Mouse (Mus musculus) midbrain, embryonic 16.5 days (tissue): ENCODE measurements around the gene Sept10. TPM values are rescaled to one million over a fixed set of nuclear protein-coding genes. Genes with fewer than 3 reads are reported as not detected.

Source experiments
- ATAC-seq: fragments of 200-750 bp; cut with Nextera tagmentation; 2 replicates; pipeline ENCODE4 v1.8.0; 2017; ENCODE audit warnings: moderate TSS enrichment
- H3K27ac ChIP-seq: fragments of 300-500 bp; sonication (generic); 2 replicates; pipeline ENCODE4 v1.5.1; 2014; ENCODE audit warnings: mild to moderate bottlenecking, low read length, mixed read lengths
- H3K27me3 ChIP-seq: fragments of 300-500 bp; sonication (generic); 2 replicates; pipeline ENCODE4 v1.6.1; 2014; ENCODE audit warnings: low read depth, low read length, mixed read lengths; ENCODE audit not compliant: control insufficient read depth, insufficient read depth
- H3K36me3 ChIP-seq: fragments of 300-500 bp; sonication (generic); 2 replicates; pipeline ENCODE4 v1.6.1; 2014; ENCODE audit warnings: mild to moderate bottlenecking, low read length, moderate library complexity, mixed read lengths; ENCODE audit not compliant: control insufficient read depth, insufficient read depth
- H3K4me1 ChIP-seq: fragments of 300-500 bp; sonication (generic); 2 replicates; pipeline ENCODE4 v1.6.1; 2014; ENCODE audit warnings: mild to moderate bottlenecking, low read length, mixed read lengths; ENCODE audit not compliant: control insufficient read depth, insufficient read depth
- H3K4me2 ChIP-seq: fragments of 300-500 bp; sonication (generic); 2 replicates; pipeline ENCODE4 v1.6.1; 2014; ENCODE audit warnings: mild to moderate bottlenecking, low read length, mixed read lengths
- H3K4me3 ChIP-seq: fragments of 300-500 bp; sonication (generic); 2 replicates; pipeline ENCODE4 v1.5.1; 2014; ENCODE audit warnings: low read depth, mild to moderate bottlenecking, low read length, moderate library complexity, mixed read lengths
- H3K9ac ChIP-seq: fragments of 300-500 bp; sonication (generic); 2 replicates; pipeline ENCODE4 v1.6.1; 2014; ENCODE audit warnings: low read depth, low read length, mixed read lengths
- H3K9me3 ChIP-seq: fragments of 300-500 bp; sonication (generic); replicated peaks from 2 replicates; pipeline ENCODE4 v1.6.1; 2014; ENCODE audit warnings: mild to moderate bottlenecking, low read length, mixed read lengths; ENCODE audit not compliant: control insufficient read depth, poor library complexity, severe bottlenecking
- WGBS: fragments of 180-500 bp; shearing (Covaris S2); extraction: QIAGEN DNeasy Blood & Tissue Kit; methylation state at CpG from one replicate; pipeline ENCODE4 v1.1.7; 2014; 5-methylcytosine and 5-hydroxymethylcytosine counted together
- polyA plus RNA-seq: library from polyadenylated mRNA; unstranded; fragments of >200 nt; fragmentation: Nextera tagmentation; extraction: Ambion mirVana; gene quantifications from 2 replicates; pipeline ENCODE4 v1.2.1, GENCODE M21; 2015

The Sept10 gene
- polyA plus RNA-seq, 1 experiment from 2014 or later = 10.4 TPM

GRCm38 (mm10) chr10:59220824-59221472 is 699 bp downstream of the Sept10 start:
- Histone ChIP-seq H3K36me3 (no peaks in the 10 kb centered on the region), H3K9me3 (no peaks in the 10 kb centered on the region), H3K9ac (peak overlapping the region; percentile 90), H3K27ac (peak overlapping the region; percentile 96), H3K4me2 (peak overlapping the region; percentile 66), H3K27me3 (no peaks in the 10 kb centered on the region), H3K4me1 (peaks cover 23% of the 10 kb centered on the region), H3K4me3 (peak overlapping the region; percentile 90)
- WGBS = 2% methylated on average over 39 of the region's 39 CpGs
- ATAC-seq = no peak

- Histone ChIP-seq H3K27me3 (no peaks in the 10 kb centered on the region), H3K9me3 (no peaks in the 10 kb centered on the region), H3K4me1 (no peaks in the 10 kb centered on the region), H3K36me3 (no peaks in the 10 kb centered on the region), H3K4me2 (no peak overlapping the region), H3K27ac (no peak overlapping the region), H3K4me3 (no peak overlapping the region), H3K9ac (no peak overlapping the region)
- ATAC-seq = no peak
Observed at GRCm38 (mm10) chr10:59200011-59200410, 21.6 kb downstream of the Sept10 start.

GRCm38 (mm10) chr10:59196763-59197162 is 24.9 kb downstream of the Sept10 start:
- Histone ChIP-seq H3K27me3 (no peaks in the 10 kb centered on the region), H3K4me3 (no peak overlapping the region), H3K9ac (no peak overlapping the region), H3K4me1 (no peaks in the 10 kb centered on the region), H3K4me2 (no peak overlapping the region), H3K36me3 (no peaks in the 10 kb centered on the region), H3K9me3 (no peaks in the 10 kb centered on the region), H3K27ac (no peak overlapping the region)
- 98% methylated on average over 3 of the region's 3 CpGs for WGBS
- no peak for ATAC-seq

GRCm38 (mm10) chr10:59194891-59195290 is 26.8 kb downstream of the Sept10 start:
- 74% methylated on average over 5 of the region's 5 CpGs for WGBS
- no peak for ATAC-seq

GRCm38 (mm10) chr10:59182306-59182705 is 39.3 kb downstream of the Sept10 start:
- 84% methylated on average over 3 of the region's 3 CpGs for WGBS
- no peak overlapping the region for H3K27ac ChIP-seq

More at GRCm38 (mm10) chr10:59194891-59195290, 26.8 kb downstream of the Sept10 start:
- no peak overlapping the region for H3K4me3 ChIP-seq
- H3K27me3 ChIP-seq = no peaks in the 10 kb centered on the region
- no peaks in the 10 kb centered on the region for H3K4me1 ChIP-seq
- H3K9me3 ChIP-seq = no peaks in the 10 kb centered on the region
- H3K36me3 ChIP-seq = no peaks in the 10 kb centered on the region
- H3K27ac ChIP-seq = no peak overlapping the region
- H3K9ac ChIP-seq = no peak overlapping the region
- no peak overlapping the region for H3K4me2 ChIP-seq

GRCm38 (mm10) chr10:59179620-59180019 is 42.0 kb downstream of the Sept10 start:
- Histone ChIP-seq H3K4me1 (no peaks in the 10 kb centered on the region), H3K36me3 (no peaks in the 10 kb centered on the region), H3K27me3 (no peaks in the 10 kb centered on the region), H3K4me3 (no peak overlapping the region), H3K27ac (no peak overlapping the region), H3K9me3 (no peaks in the 10 kb centered on the region), H3K4me2 (no peak overlapping the region), H3K9ac (no peak overlapping the region)
- WGBS = 92% methylated on average over 3 of the region's 3 CpGs
- no peak for ATAC-seq

More at GRCm38 (mm10) chr10:59182306-59182705, 39.3 kb downstream of the Sept10 start:
- no peaks in the 10 kb centered on the region for H3K36me3 ChIP-seq
- no peak overlapping the region for H3K9ac ChIP-seq
- no peaks in the 10 kb centered on the region for H3K27me3 ChIP-seq
- H3K4me2 ChIP-seq = no peak overlapping the region
- H3K9me3 ChIP-seq = no peaks in the 10 kb centered on the region
- ATAC-seq = no peak
- no peaks in the 10 kb centered on the region for H3K4me1 ChIP-seq
- no peak overlapping the region for H3K4me3 ChIP-seq

- Histone ChIP-seq H3K4me3 (no peak overlapping the region), H3K36me3 (no peaks in the 10 kb centered on the region), H3K9me3 (no peaks in the 10 kb centered on the region), H3K27ac (no peak overlapping the region), H3K4me2 (no peak overlapping the region), H3K4me1 (no peaks in the 10 kb centered on the region), H3K9ac (no peak overlapping the region), H3K27me3 (no peaks in the 10 kb centered on the region)
- whole genome bisulfite sequencing = 92% methylated on average over 1 of the region's 1 CpGs
- ATAC-seq = no peak
Observed at GRCm38 (mm10) chr10:59172539-59172938, 49.1 kb downstream of the Sept10 start.

GRCm38 (mm10) chr10:59171042-59171441 is 50.6 kb downstream of the Sept10 start:
- no peak for ATAC-seq
- H3K9me3 ChIP-seq = no peaks in the 10 kb centered on the region
- no peak overlapping the region for H3K9ac ChIP-seq
- H3K4me1 ChIP-seq = no peaks in the 10 kb centered on the region
- H3K4me2 ChIP-seq = no peak overlapping the region
- no peaks in the 10 kb centered on the region for H3K36me3 ChIP-seq
- no peak overlapping the region for H3K4me3 ChIP-seq
- WGBS = 41% methylated on average over 3 of the region's 3 CpGs
- H3K27me3 ChIP-seq = no peaks in the 10 kb centered on the region
- H3K27ac ChIP-seq = no peak overlapping the region

- no peak; the same call in 1 of the 2 replicates for ATAC-seq
Observed at GRCm38 (mm10) chr10:59166104-59166944, 55.3 kb downstream of the Sept10 start.

More at GRCm38 (mm10) chr10:59166104-59166944, 55.3 kb downstream of the Sept10 start:
- Histone ChIP-seq H3K4me3 (no peak overlapping the region), H3K4me1 (no peaks in the 10 kb centered on the region), H3K4me2 (no peak overlapping the region), H3K27ac (no peak overlapping the region), H3K9me3 (no peaks in the 10 kb centered on the region), H3K9ac (no peak overlapping the region), H3K27me3 (no peaks in the 10 kb centered on the region), H3K36me3 (no peaks in the 10 kb centered on the region)
- WGBS = 76% methylated on average over 14 of the region's 14 CpGs
